Mouse (Mus musculus) ES-E14 (cell line): ENCODE measurements around the gene Mea1. TPM values are rescaled to one million over a fixed set of nuclear protein-coding genes. Genes with fewer than 3 reads are reported as not detected.

Experiments
- DNase-seq: peaks from one replicate; pipeline ENCODE4 v3.0.0-alpha.2; 2013; ENCODE audit warnings: low read depth, low spot score
- H3K27ac ChIP-seq: 2 replicates; pipeline ENCODE4 v1.5.1; 2012; ENCODE audit warnings: low read depth, mild to moderate bottlenecking, low read length, moderate library complexity, mixed read lengths; ENCODE audit not compliant: poor library complexity, insufficient read depth, severe bottlenecking
- H3K36me3 ChIP-seq: 2 replicates; pipeline ENCODE4 v1.6.1; 2012; ENCODE audit warnings: mild to moderate bottlenecking, low read length, moderate library complexity, mixed read lengths; ENCODE audit not compliant: control insufficient read depth, poor library complexity, insufficient read depth, severe bottlenecking
- H3K4me1 ChIP-seq, 2 experiments: fragments of 150-350 bp in 1 of 2; sonication (generic) in 1 of 2; 2 replicates each; pipeline ENCODE4 v1.6.1; 2012; ENCODE audit warnings: low read length in 2 of 2, mild to moderate bottlenecking in 1 of 2, mixed read lengths in 1 of 2; ENCODE audit not compliant: control insufficient read depth in 2 of 2, insufficient read depth in 2 of 2, poor library complexity in 1 of 2
- H3K4me3 ChIP-seq, 2 experiments: fragments of 150-350 bp in 1 of 2; sonication (generic) in 1 of 2; 2 replicates each; pipeline ENCODE4 v1.5.1; 2012; ENCODE audit warnings: low read length in 2 of 2, low read depth in 1 of 2, mild to moderate bottlenecking in 1 of 2, mixed read lengths in 1 of 2; ENCODE audit not compliant: insufficient read depth in 1 of 2, poor library complexity in 1 of 2, severe bottlenecking in 1 of 2
- H3K9ac ChIP-seq: 2 replicates; pipeline ENCODE4 v1.6.1; 2012; ENCODE audit warnings: low read depth, mild to moderate bottlenecking, low read length, mixed read lengths; ENCODE audit not compliant: poor library complexity, insufficient read depth, severe bottlenecking
- H3K9me3 ChIP-seq: fragments of 150-350 bp; sonication (generic); 2 replicates; pipeline ENCODE4 v1.6.1; 2012; ENCODE audit warnings: low read depth, mild to moderate bottlenecking, low read length; ENCODE audit not compliant: control insufficient read depth, insufficient read depth
- CHD2 ChIP-seq: IDR thresholded peaks from 2 replicates; pipeline ENCODE4 v1.6.1; 2014; ENCODE audit warnings: mild to moderate bottlenecking, low read depth, low read length, inconsistent platforms
- HCFC1 ChIP-seq: IDR thresholded peaks from 2 replicates; pipeline ENCODE4 v1.6.1; 2012; ENCODE audit warnings: low read length, inconsistent platforms, borderline replicate concordance; ENCODE audit not compliant: insufficient read depth
- MAFK ChIP-seq: IDR thresholded peaks from 2 replicates; pipeline ENCODE4 v1.6.1; 2014; ENCODE audit warnings: mild to moderate bottlenecking, low read depth, low read length, inconsistent platforms; ENCODE audit not compliant: insufficient read depth
- ZC3H11A ChIP-seq: IDR thresholded peaks from 2 replicates; pipeline ENCODE4 v1.6.1; 2012; ENCODE audit warnings: low read depth, mild to moderate bottlenecking, inconsistent platforms, low read length, borderline replicate concordance
- ZNF384 ChIP-seq: IDR thresholded peaks from 2 replicates; pipeline ENCODE4 v1.6.1; 2012; ENCODE audit warnings: low read depth, low read length, inconsistent platforms
- in situ Hi-C, 2 experiments: fragments of 600-800 bp; cut with MboI; formaldehyde crosslinking; loops; one replicate each; pipeline ENCODE4 v1.15.1; 2025; ENCODE audit warnings: low sequenced_read_pairs in 2 of 2, inconsistent platforms in 1 of 2; ENCODE audit not compliant: unreplicated experiment in 2 of 2
- total RNA-seq: library from RNA; depleted of rRNA; stranded (reverse); fragments of 300-350 nt; gene quantifications from 2 replicates; pipeline ENCODE4 v1.2.3, GENCODE M21; 2012

Gene Mea1
- total RNA-seq, 1 experiment: 77.5 TPM

DNA sequence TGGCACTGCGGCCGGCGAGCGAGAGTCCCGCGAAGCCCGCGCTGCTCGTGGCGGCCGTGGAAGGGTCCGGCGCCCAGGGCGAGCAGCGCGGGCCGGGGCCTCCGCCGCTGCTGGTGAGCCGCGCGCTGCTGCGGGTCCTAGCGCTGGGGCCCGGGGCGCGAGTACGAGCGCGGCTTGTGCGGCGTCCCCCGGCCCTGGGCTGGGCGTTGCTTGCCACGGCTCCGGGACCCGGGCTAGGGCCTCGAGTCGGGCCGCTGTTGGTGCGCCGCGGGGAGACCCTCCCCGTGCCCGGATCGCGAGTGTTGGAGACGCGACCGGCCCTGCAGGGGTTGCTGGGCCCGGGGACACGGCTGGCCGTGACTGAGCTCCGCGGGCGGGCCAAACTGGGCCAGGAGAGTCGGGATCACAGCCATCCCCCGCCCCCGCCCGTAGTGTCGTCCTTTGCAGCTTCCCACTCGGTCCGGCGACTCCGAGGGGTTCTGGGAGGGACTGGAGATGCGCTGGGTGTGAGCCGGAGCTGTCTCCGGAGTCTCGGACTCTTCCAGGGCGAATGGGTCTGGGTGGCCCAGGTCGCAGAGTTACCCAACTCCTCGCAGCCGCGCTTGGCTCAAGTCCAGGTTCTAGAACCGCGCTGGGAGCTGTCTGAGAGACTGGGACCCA lies 33.1 kb downstream of the Mea1 start:
- Histone ChIP-seq H3K4me1 (peaks cover 0 to 2% of the 10 kb centered on the region in 2 experiments; a peak in 2 of 4 replicates), H3K4me3 (peak overlapping the region; percentile 91 to 98), H3K36me3 (peaks cover 8% of the 10 kb centered on the region; the same call in 1 of the 2 replicates), H3K9me3 (no peaks in the 10 kb centered on the region), H3K9ac (peak overlapping the region; percentile 89), H3K27ac (peak overlapping the region; percentile 20; the same call in 1 of the 2 replicates)
- DNase-seq: no peak
- TF ChIP-seq HCFC1 (no peak), CHD2 (no peak)
- in situ Hi-C loops: no loop called here

DNA sequence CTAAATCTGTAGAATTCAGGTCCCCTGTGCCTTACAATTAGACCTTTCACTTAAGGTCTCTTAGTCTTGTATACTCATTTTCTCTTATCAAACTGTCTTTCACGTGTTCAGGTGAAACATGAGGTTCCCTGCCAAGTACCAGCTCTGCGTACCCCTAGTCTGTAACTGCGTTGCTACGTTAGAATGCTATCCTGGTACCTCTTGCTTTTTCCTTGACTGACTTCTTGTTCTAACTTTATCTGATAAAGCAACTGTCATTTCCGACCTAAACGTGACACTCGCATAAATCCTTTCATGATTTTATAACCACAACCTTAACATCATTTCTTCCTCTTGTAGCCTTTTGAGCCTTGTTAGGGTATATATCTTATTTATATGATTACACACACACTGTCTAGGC lies 33.8 kb downstream of the Mea1 start:
- in situ Hi-C loops: no loop called here
- peak overlapping the region; percentile 91 to 98 for H3K4me3 ChIP-seq
- no peak overlapping the region for H3K27ac ChIP-seq
- TF ChIP-seq ZNF384 (no peak), MAFK (no peak), CHD2 (no peak), HCFC1 (no peak), ZC3H11A (no peak)
- peaks cover 0 to 2% of the 10 kb centered on the region in 2 experiments; a peak in 2 of 4 replicates for H3K4me1 ChIP-seq
- DNase-seq: no peak
- peaks cover 8% of the 10 kb centered on the region; the same call in 1 of the 2 replicates for H3K36me3 ChIP-seq
- H3K9ac ChIP-seq: no peak overlapping the region; the same call in 1 of the 2 replicates
- no peaks in the 10 kb centered on the region for H3K9me3 ChIP-seq

DNA sequence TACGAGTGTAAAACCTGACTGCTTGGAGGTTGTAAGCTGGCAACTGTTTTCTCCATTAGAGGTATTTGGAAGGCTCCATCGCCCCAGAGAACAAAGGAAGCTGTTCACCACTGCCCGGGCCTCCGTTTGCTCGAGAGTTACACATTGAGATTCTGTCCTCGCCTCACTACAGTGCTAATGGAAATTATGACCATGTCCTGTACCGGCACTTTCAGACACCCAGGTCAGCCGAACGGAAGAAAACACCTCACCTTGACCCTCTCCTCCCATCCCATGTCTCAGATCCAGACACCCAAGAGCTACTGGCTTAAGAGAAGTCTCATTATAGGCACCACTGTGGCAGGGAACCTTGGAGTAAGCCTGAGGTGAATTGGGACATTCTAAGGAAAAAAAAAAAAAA lies 35.3 kb downstream of the Mea1 start:
- Histone ChIP-seq H3K9ac (no peak overlapping the region), H3K4me3 (no peak overlapping the region), H3K4me1 (peaks cover 0 to 2% of the 10 kb centered on the region in 2 experiments; a peak in 2 of 4 replicates), H3K9me3 (no peaks in the 10 kb centered on the region), H3K27ac (no peak overlapping the region), H3K36me3 (peaks cover 8% of the 10 kb centered on the region; the same call in 1 of the 2 replicates)
- no peak for TF ChIP-seq MAFK
- no peak for TF ChIP-seq HCFC1
- no peak for TF ChIP-seq ZC3H11A
- no peak for TF ChIP-seq CHD2
- no peak for TF ChIP-seq ZNF384
- DNase-seq: no peak
- in situ Hi-C loops: no loop called here

GRCm38 (mm10) chr17:46714756-46715481 lies 36.3 kb downstream of the Mea1 start:
- Histone ChIP-seq H3K27ac (no peak overlapping the region), H3K36me3 (peaks cover 8% of the 10 kb centered on the region; the same call in 1 of the 2 replicates), H3K9me3 (no peaks in the 10 kb centered on the region), H3K4me1 (peaks cover 0 to 2% of the 10 kb centered on the region in 2 experiments; a peak in 2 of 4 replicates), H3K9ac (no peak overlapping the region), H3K4me3 (no peak overlapping the region)
- TF ChIP-seq ZNF384 (no peak), ZC3H11A (peak; percentile 38; the same call in 1 of the 2 replicates), HCFC1 (no peak), MAFK (0 out of 2 replicates have a peak, but pooled peaks have one; percentile 6)
- peak; percentile 73 for DNase-seq
- in situ Hi-C loops: no loop called here

DNA sequence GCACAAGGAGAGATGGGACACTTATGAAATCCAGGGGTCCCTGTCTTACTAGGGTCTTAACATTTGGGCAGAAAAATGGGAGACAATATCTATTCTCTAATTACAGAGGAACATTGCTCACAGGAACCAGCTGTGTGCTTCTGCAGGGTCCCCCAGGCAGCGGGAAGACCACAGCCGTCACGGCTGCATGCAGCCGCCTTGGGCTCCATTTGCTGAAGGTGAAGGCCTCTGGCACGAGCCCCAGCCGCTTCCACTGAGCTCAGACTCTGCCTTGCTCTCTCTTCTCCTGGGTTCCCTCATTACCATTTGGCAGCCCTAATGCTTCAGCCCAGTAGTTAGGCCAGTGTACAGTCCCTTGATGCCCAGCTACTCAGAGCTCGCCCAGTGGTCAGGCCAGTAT lies 42.5 kb downstream of the Mea1 start:
- H3K36me3 ChIP-seq: peaks cover 6% of the 10 kb centered on the region; the same call in 1 of the 2 replicates
- H3K27ac ChIP-seq: no peak overlapping the region
- in situ Hi-C loops: no loop called here
- H3K9ac ChIP-seq: no peak overlapping the region
- DNase-seq: no peak
- H3K9me3 ChIP-seq: no peaks in the 10 kb centered on the region
- H3K4me1 ChIP-seq: no peaks in the 10 kb centered on the region; a peak in 1 of 4 replicates
- H3K4me3 ChIP-seq: no peak overlapping the region
- no peak for TF ChIP-seq CHD2
- TF ChIP-seq ZNF384: no peak
- no peak for TF ChIP-seq MAFK
- TF ChIP-seq HCFC1: no peak
- TF ChIP-seq ZC3H11A: no peak
